Mouse (Mus musculus) monocyte, adult 59 days (primary cell): ENCODE measurements around the gene Tpm3-rs7. TPM values are rescaled to one million over a fixed set of nuclear protein-coding genes. Genes with fewer than 3 reads are reported as not detected.

Experiments
- total RNA-seq, 2 experiments: library from RNA; stranded (reverse); gene quantifications; one replicate each; pipeline ENCODE4 v1.2.4; 2023

Gene Tpm3-rs7
- 100 to 1,000 TPM; 109 to 118 TPM for total RNA-seq

GRCm38 (mm10) chr14:113314499-113314898 is at the start of gene Tpm3-rs7:
Gene Tpm3-rs7, plus strand, starts transcription at chr14:113314608.

